8 mouse cellular contexts compared by ENCODE assay signal in genomic region chr17:24723881-24724180, GRCm38 (mm10). TPM values are rescaled to one million over a fixed set of nuclear protein-coding genes. Genes with fewer than 3 reads are reported as not detected.
A peak's percentile ranks its signal among the peaks of the same experiment; 100 is the strongest.
DNase-seq lines count a peak whose midpoint lies in the region; ATAC-seq and TF ChIP-seq lines count a peak whose summit lies in the region.

No protein-coding gene starts in this region.

- peak overlapping the region; percentile 83 for H3K9ac ChIP-seq in lung, embryonic 14.5 days
- peak overlapping the region; percentile 95 for H3K9ac ChIP-seq in forebrain, embryonic 15.5 days (replicated peaks)
- H3K9ac ChIP-seq in liver, embryonic 14.5 days (replicated peaks) = peak overlapping the region; percentile 96

- peak overlapping the region; percentile 90 for H3K4me3 ChIP-seq in lung, embryonic 14.5 days (ENCODE audit: low read depth, low read length)
- H3K4me3 ChIP-seq in bone marrow, adult 2 months (replicated peaks; ENCODE audit: control insufficient read depth, low read depth, low read length) = peak overlapping the region; percentile 94
- H3K4me3 ChIP-seq in forebrain, embryonic 15.5 days = peak overlapping the region; percentile 84
- peak overlapping the region; percentile 85 to 96 for H3K4me3 ChIP-seq in liver, embryonic 14.5 days (ENCODE audit: insufficient read depth in 1 of 2, low read depth in 2 of 2, low read length in 2 of 2)

- H3K4me2 ChIP-seq in lung, embryonic 14.5 days = peak overlapping the region; percentile 86
- H3K4me2 ChIP-seq in forebrain, embryonic 15.5 days (replicated peaks) = peak overlapping the region; percentile 85
- peak overlapping the region; percentile 92 for H3K4me2 ChIP-seq in liver, embryonic 14.5 days (ENCODE audit: low read depth)

- no peaks in the 10 kb centered on the region for H3K27me3 ChIP-seq in lung, embryonic 14.5 days (ENCODE audit: insufficient read depth, low read length)
- H3K27me3 ChIP-seq in forebrain, embryonic 15.5 days = peaks cover 6% of the 10 kb centered on the region; the same call in 1 of the 2 replicates
- H3K27me3 ChIP-seq in liver, embryonic 14.5 days (ENCODE audit: control insufficient read depth, insufficient read depth, low read length) = no peaks in the 10 kb centered on the region

- DNase-seq in lung, embryonic 14.5 days = peak; percentile 12
- no peak for DNase-seq in lung, postnatal 14 days
- DNase-seq in liver, embryonic 14.5 days (ENCODE audit: low read depth in 3 of 3, low spot score in 3 of 3) = no peak
- DNase-seq in yolk sac, embryonic 10.5 days (ENCODE audit: low spot score) = peak; percentile 45
- no peak for DNase-seq in embryo, embryonic 11 days
- DNase-seq in lung, adult 18-20 months = no peak

- ATAC-seq in lung, embryonic 14.5 days (ENCODE audit: insufficient read depth) = no peak
- ATAC-seq in forebrain, embryonic 15.5 days (replicated peaks) = 0 out of 2 replicates have a peak, but pooled peaks have one; percentile 2
- peak; percentile 58 for ATAC-seq in liver, embryonic 14.5 days (ENCODE audit: insufficient read depth)

- H3K9me3 ChIP-seq in lung, embryonic 14.5 days (ENCODE audit: low read depth, low read length) = no peaks in the 10 kb centered on the region
- H3K9me3 ChIP-seq in forebrain, embryonic 15.5 days = no peaks in the 10 kb centered on the region
- no peaks in the 10 kb centered on the region for H3K9me3 ChIP-seq in liver, embryonic 14.5 days (ENCODE audit: control insufficient read depth, low read length)

- H3K4me1 ChIP-seq in lung, embryonic 14.5 days (ENCODE audit: insufficient read depth) = 0 out of 2 replicates have a peak, but pooled peaks cover 5% of the 10 kb centered on the region
- H3K4me1 ChIP-seq in bone marrow, adult 2 months (ENCODE audit: control insufficient read depth, insufficient read depth, low read length) = no peaks in the 10 kb centered on the region; the same call in 1 of the 2 replicates
- peaks cover 35% of the 10 kb centered on the region for H3K4me1 ChIP-seq in forebrain, embryonic 15.5 days
- H3K4me1 ChIP-seq in liver, embryonic 14.5 days (replicated peaks; ENCODE audit: control insufficient read depth in 2 of 2, insufficient read depth in 2 of 2, low read length in 1 of 2) = peaks cover 16 to 19% of the 10 kb centered on the region in 2 experiments

- WGBS in lung, embryonic 14.5 days = under 1% methylated on average over 15 of the region's 15 CpGs
- WGBS in bone marrow, adult 2 months = under 1% methylated on average over 15 of the region's 15 CpGs
- WGBS in forebrain, embryonic 15.5 days = under 1% methylated on average over 15 of the region's 15 CpGs
- under 1% methylated on average over 15 of the region's 15 CpGs for WGBS in liver, embryonic 14.5 days (ENCODE audit: insufficient replicate concordance)

- H3K27ac ChIP-seq in lung, embryonic 14.5 days (ENCODE audit: low read depth) = peak overlapping the region; percentile 71; the same call in 1 of the 2 replicates
- peak overlapping the region; percentile 57 for H3K27ac ChIP-seq in bone marrow, adult 2 months (ENCODE audit: control insufficient read depth, insufficient read depth, low read depth, low read length, poor library complexity)
- peak overlapping the region; percentile 80 for H3K27ac ChIP-seq in forebrain, embryonic 15.5 days (replicated peaks)
- peak overlapping the region; percentile 84 for H3K27ac ChIP-seq in liver, embryonic 14.5 days

- H3K36me3 ChIP-seq in lung, embryonic 14.5 days (ENCODE audit: insufficient read depth) = peaks cover 23% of the 10 kb centered on the region
- H3K36me3 ChIP-seq in forebrain, embryonic 15.5 days = peaks cover 14% of the 10 kb centered on the region
- peaks cover 19% of the 10 kb centered on the region for H3K36me3 ChIP-seq in liver, embryonic 14.5 days (replicated peaks; ENCODE audit: control insufficient read depth, insufficient read depth, low read depth)

- no peak for TF ChIP-seq EP300 in liver, embryonic 14.5 days (IDR thresholded peaks at IDR 0.05; ENCODE audit: low read depth)

- TF ChIP-seq CTCF in lung, embryonic 14.5 days (IDR thresholded peaks at IDR 0.05; ENCODE audit: low read depth) = no peak
- TF ChIP-seq CTCF in bone marrow, adult 2 months (IDR thresholded peaks at IDR 0.05; ENCODE audit: control insufficient read depth, insufficient read depth, low read length) = no peak
- TF ChIP-seq CTCF in liver, embryonic 14.5 days (IDR thresholded peaks at IDR 0.05; ENCODE audit: low read depth) = no peak

- TF ChIP-seq POLR2A in bone marrow, adult 2 months (IDR thresholded peaks at IDR 0.05; ENCODE audit: borderline replicate concordance, control insufficient read depth, low read depth, low read length) = no peak

RNA-seq across cellular contexts. Expression of gene Ndufb10, which starts 0.4 kb away (rescaled TPM):
- 211 and 221 TPM in 2 replicates for polyA plus RNA-seq in lung, embryonic 14.5 days (2014; fragmentation: Nextera tagmentation; extraction: Ambion mirVana)
- 150 and 172 TPM in 2 replicates for polyA plus RNA-seq in bone marrow, adult 2 months (2011; ENCODE audit: insufficient read depth, insufficient read length, low replicate concordance, missing spikeins)
- polyA plus RNA-seq in forebrain, embryonic 15.5 days (2015; fragmentation: Nextera tagmentation; extraction: Ambion mirVana) = 249 and 261 TPM in 2 replicates
- 84.0 and 162 TPM in 2 replicates for polyA plus RNA-seq in liver, embryonic 14.5 days (2012; rRNA removed)
- polyA plus RNA-seq in liver, embryonic 14.5 days (2014; fragmentation: Nextera tagmentation; extraction: Ambion mirVana) = 207 and 216 TPM in 2 replicates

RNA-seq across cellular contexts. Expression of gene Rpl3l, which starts 3.8 kb away (rescaled TPM):
- polyA plus RNA-seq in lung, embryonic 14.5 days (2014; fragmentation: Nextera tagmentation; extraction: Ambion mirVana) = not detected in 2 replicates
- 2.5 TPM in 1 of 2 replicates, not detected in the other for polyA plus RNA-seq in bone marrow, adult 2 months (2011; ENCODE audit: insufficient read depth, insufficient read length, low replicate concordance, missing spikeins)
- polyA plus RNA-seq in forebrain, embryonic 15.5 days (2015; fragmentation: Nextera tagmentation; extraction: Ambion mirVana) = not detected in 2 replicates
- 0.03 TPM in 1 of 2 replicates, not detected in the other for polyA plus RNA-seq in liver, embryonic 14.5 days (2012; rRNA removed)
- polyA plus RNA-seq in liver, embryonic 14.5 days (2014; fragmentation: Nextera tagmentation; extraction: Ambion mirVana) = not detected in 2 replicates

RNA-seq across cellular contexts. Expression of gene Rps2, which starts 5.9 kb away (rescaled TPM):
- 1,798 and 1,884 TPM in 2 replicates for polyA plus RNA-seq in lung, embryonic 14.5 days (2014; fragmentation: Nextera tagmentation; extraction: Ambion mirVana)
- polyA plus RNA-seq in bone marrow, adult 2 months (2011; ENCODE audit: insufficient read depth, insufficient read length, low replicate concordance, missing spikeins) = 828 and 1,146 TPM in 2 replicates
- polyA plus RNA-seq in forebrain, embryonic 15.5 days (2015; fragmentation: Nextera tagmentation; extraction: Ambion mirVana) = 816 and 846 TPM in 2 replicates
- 2,096 and 2,246 TPM in 2 replicates for polyA plus RNA-seq in liver, embryonic 14.5 days (2012; rRNA removed)
- 1,219 and 1,250 TPM in 2 replicates for polyA plus RNA-seq in liver, embryonic 14.5 days (2014; fragmentation: Nextera tagmentation; extraction: Ambion mirVana)

RNA-seq across cellular contexts. Expression of gene Rnf151, which starts 6.0 kb away (rescaled TPM):
- polyA plus RNA-seq in lung, embryonic 14.5 days (2014; fragmentation: Nextera tagmentation; extraction: Ambion mirVana) = 0.46 and 0.71 TPM in 2 replicates
- not detected in 2 replicates for polyA plus RNA-seq in bone marrow, adult 2 months (2011; ENCODE audit: insufficient read depth, insufficient read length, low replicate concordance, missing spikeins)
- polyA plus RNA-seq in forebrain, embryonic 15.5 days (2015; fragmentation: Nextera tagmentation; extraction: Ambion mirVana) = not detected in 2 replicates
- polyA plus RNA-seq in liver, embryonic 14.5 days (2012; rRNA removed) = 0.11 and 0.29 TPM in 2 replicates
- polyA plus RNA-seq in liver, embryonic 14.5 days (2014; fragmentation: Nextera tagmentation; extraction: Ambion mirVana) = not detected in 2 replicates

RNA-seq across cellular contexts. Expression of gene Msrb1, which starts 12.6 kb away (rescaled TPM):
- 35.2 and 37.8 TPM in 2 replicates for polyA plus RNA-seq in lung, embryonic 14.5 days (2014; fragmentation: Nextera tagmentation; extraction: Ambion mirVana)
- 106 and 309 TPM in 2 replicates for polyA plus RNA-seq in bone marrow, adult 2 months (2011; ENCODE audit: insufficient read depth, insufficient read length, low replicate concordance, missing spikeins)
- 20.5 and 22.5 TPM in 2 replicates for polyA plus RNA-seq in forebrain, embryonic 15.5 days (2015; fragmentation: Nextera tagmentation; extraction: Ambion mirVana)
- polyA plus RNA-seq in liver, embryonic 14.5 days (2012; rRNA removed) = 18.3 and 25.4 TPM in 2 replicates
- polyA plus RNA-seq in liver, embryonic 14.5 days (2014; fragmentation: Nextera tagmentation; extraction: Ambion mirVana) = 28.8 and 28.9 TPM in 2 replicates

Comparison
In these comparisons a context has a peak if more than half of its experiments do, and no peak if none do; other contexts are left out.
1. DNase-seq: peak in lung, embryonic 14.5 days (single experiment) and yolk sac, embryonic 10.5 days (single experiment); none in lung, postnatal 14 days (single experiment), liver, embryonic 14.5 days (0 of 3), embryo, embryonic 11 days (single experiment) and lung, adult 18-20 months (0 of 2).
2. Peak in every context shown above with its lines, with median percentiles within 50 percentile points of each other: H3K27ac ChIP-seq, H3K4me2 ChIP-seq, H3K4me3 ChIP-seq and H3K9ac ChIP-seq.